Mouse (Mus musculus): ENCODE results near the gene Aph1a. TPM values are rescaled to one million over a fixed set of nuclear protein-coding genes. Genes with fewer than 3 reads are reported as not detected.
A peak's percentile ranks its signal among the peaks of the same experiment; 100 is the strongest.

Gene Aph1a
- polyA plus RNA-seq, 1 experiment: 177 TPM

GRCm38 (mm10) chr3:95860323-95860722 is 33.4 kb upstream of the Aph1a start:
- TF ChIP-seq CTCF (conservative IDR thresholded peaks at IDR 0.05; ENCODE audit: insufficient read depth, insufficient read length, low read depth, low read length) (0 out of 2 replicates have a peak, but pooled peaks have one; percentile 20), POLR2A (IDR thresholded peaks at IDR 0.05; ENCODE audit: low read depth, low read length) (no peak)
- Histone ChIP-seq H3K27me3 (replicated peaks; ENCODE audit: control insufficient read depth, insufficient read depth, low read length) (no peaks in the 10 kb centered on the region), H3K36me3 (ENCODE audit: control insufficient read depth, insufficient read depth, low read length) (no peaks in the 10 kb centered on the region; the same call in 1 of the 2 replicates), H3K27ac (ENCODE audit: insufficient read depth, low read depth, low read length) (no peak overlapping the region), H3K4me1 (ENCODE audit: control insufficient read depth, insufficient read depth, low read length) (peaks cover 5% of the 10 kb centered on the region; the same call in 1 of the 2 replicates), H3K4me3 (ENCODE audit: insufficient read depth, low read depth, low read length) (no peak overlapping the region)
- WGBS: 80% methylated on average over 3 of the region's 3 CpGs
- DNase-seq: no peak

GRCm38 (mm10) chr3:95861216-95861615 is 32.6 kb upstream of the Aph1a start:
- Histone ChIP-seq H3K4me1 (ENCODE audit: control insufficient read depth, insufficient read depth, low read length) (peaks cover 11% of the 10 kb centered on the region; the same call in 1 of the 2 replicates), H3K27ac (ENCODE audit: insufficient read depth, low read depth, low read length) (no peak overlapping the region), H3K4me3 (ENCODE audit: insufficient read depth, low read depth, low read length) (no peak overlapping the region), H3K27me3 (replicated peaks; ENCODE audit: control insufficient read depth, insufficient read depth, low read length) (no peaks in the 10 kb centered on the region), H3K36me3 (ENCODE audit: control insufficient read depth, insufficient read depth, low read length) (no peaks in the 10 kb centered on the region; the same call in 1 of the 2 replicates)
- DNase-seq: no peak
- WGBS: 62% methylated on average over 10 of the region's 10 CpGs
- TF ChIP-seq CTCF (conservative IDR thresholded peaks at IDR 0.05; ENCODE audit: insufficient read depth, insufficient read length, low read depth, low read length) (peak; percentile 47), POLR2A (IDR thresholded peaks at IDR 0.05; ENCODE audit: low read depth, low read length) (no peak)

GRCm38 (mm10) chr3:95861796-95862195 is 32.0 kb upstream of the Aph1a start:
- TF ChIP-seq CTCF (conservative IDR thresholded peaks at IDR 0.05; ENCODE audit: insufficient read depth, insufficient read length, low read depth, low read length) (peak; percentile 51), POLR2A (IDR thresholded peaks at IDR 0.05; ENCODE audit: low read depth, low read length) (no peak)
- peak; percentile 95 for DNase-seq
- Histone ChIP-seq H3K27ac (ENCODE audit: insufficient read depth, low read depth, low read length) (no peak overlapping the region), H3K27me3 (replicated peaks; ENCODE audit: control insufficient read depth, insufficient read depth, low read length) (no peaks in the 10 kb centered on the region), H3K4me1 (ENCODE audit: control insufficient read depth, insufficient read depth, low read length) (peaks cover 14% of the 10 kb centered on the region; the same call in 1 of the 2 replicates), H3K36me3 (ENCODE audit: control insufficient read depth, insufficient read depth, low read length) (no peaks in the 10 kb centered on the region; the same call in 1 of the 2 replicates), H3K4me3 (ENCODE audit: insufficient read depth, low read depth, low read length) (no peak overlapping the region)
- WGBS: 40% methylated on average over 2 of the region's 2 CpGs

GRCm38 (mm10) chr3:95863578-95863977 is 30.2 kb upstream of the Aph1a start:
- Histone ChIP-seq H3K4me1 (ENCODE audit: control insufficient read depth, insufficient read depth, low read length) (peaks cover 19% of the 10 kb centered on the region; the same call in 1 of the 2 replicates), H3K27me3 (replicated peaks; ENCODE audit: control insufficient read depth, insufficient read depth, low read length) (no peaks in the 10 kb centered on the region), H3K36me3 (ENCODE audit: control insufficient read depth, insufficient read depth, low read length) (no peaks in the 10 kb centered on the region; the same call in 1 of the 2 replicates), H3K4me3 (ENCODE audit: insufficient read depth, low read depth, low read length) (no peak overlapping the region), H3K27ac (ENCODE audit: insufficient read depth, low read depth, low read length) (no peak overlapping the region)
- no peak for DNase-seq
- no peak for TF ChIP-seq POLR2A (IDR thresholded peaks at IDR 0.05; ENCODE audit: low read depth, low read length)
- no peak for TF ChIP-seq CTCF (conservative IDR thresholded peaks at IDR 0.05; ENCODE audit: insufficient read depth, insufficient read length, low read depth, low read length)
- 65% methylated on average over 7 of the region's 7 CpGs for WGBS

- TF ChIP-seq CTCF (conservative IDR thresholded peaks at IDR 0.05; ENCODE audit: insufficient read depth, insufficient read length, low read depth, low read length) (no peak), POLR2A (IDR thresholded peaks at IDR 0.05; ENCODE audit: low read depth, low read length) (no peak)
- Histone ChIP-seq H3K4me3 (ENCODE audit: insufficient read depth, low read depth, low read length) (no peak overlapping the region), H3K27me3 (replicated peaks; ENCODE audit: control insufficient read depth, insufficient read depth, low read length) (no peaks in the 10 kb centered on the region), H3K27ac (ENCODE audit: insufficient read depth, low read depth, low read length) (peak overlapping the region; percentile 86), H3K4me1 (ENCODE audit: control insufficient read depth, insufficient read depth, low read length) (peaks cover 25% of the 10 kb centered on the region; the same call in 1 of the 2 replicates), H3K36me3 (ENCODE audit: control insufficient read depth, insufficient read depth, low read length) (no peaks in the 10 kb centered on the region; the same call in 1 of the 2 replicates)
- WGBS: 53% methylated on average over 5 of the region's 5 CpGs
- DNase-seq: peak; percentile 91
Observed at GRCm38 (mm10) chr3:95865050-95865449, 28.7 kb upstream of the Aph1a start.

- no peak for DNase-seq
- WGBS: 81% methylated on average over 20 of the region's 20 CpGs
- no peak for TF ChIP-seq POLR2A (IDR thresholded peaks at IDR 0.05; ENCODE audit: low read depth, low read length)
- TF ChIP-seq CTCF (conservative IDR thresholded peaks at IDR 0.05; ENCODE audit: insufficient read depth, insufficient read length, low read depth, low read length): no peak
- Histone ChIP-seq H3K4me1 (ENCODE audit: control insufficient read depth, insufficient read depth, low read length) (peaks cover 25% of the 10 kb centered on the region; the same call in 1 of the 2 replicates), H3K36me3 (ENCODE audit: control insufficient read depth, insufficient read depth, low read length) (no peaks in the 10 kb centered on the region; the same call in 1 of the 2 replicates), H3K27me3 (replicated peaks; ENCODE audit: control insufficient read depth, insufficient read depth, low read length) (no peaks in the 10 kb centered on the region), H3K4me3 (ENCODE audit: insufficient read depth, low read depth, low read length) (peak overlapping the region; percentile 10; the same call in 1 of the 2 replicates), H3K27ac (ENCODE audit: insufficient read depth, low read depth, low read length) (peak overlapping the region; percentile 86)
Observed at GRCm38 (mm10) chr3:95865571-95865970, 28.2 kb upstream of the Aph1a start.

- H3K27ac ChIP-seq (ENCODE audit: insufficient read depth, low read depth, low read length): peak overlapping the region; percentile 86
- no peaks in the 10 kb centered on the region; the same call in 1 of the 2 replicates for H3K36me3 ChIP-seq (ENCODE audit: control insufficient read depth, insufficient read depth, low read length)
- H3K4me3 ChIP-seq (ENCODE audit: insufficient read depth, low read depth, low read length): no peak overlapping the region
- WGBS: 55% methylated on average over 5 of the region's 5 CpGs
- DNase-seq: peak; percentile 86
- no peaks in the 10 kb centered on the region for H3K27me3 ChIP-seq (replicated peaks; ENCODE audit: control insufficient read depth, insufficient read depth, low read length)
- no peak for TF ChIP-seq CTCF (conservative IDR thresholded peaks at IDR 0.05; ENCODE audit: insufficient read depth, insufficient read length, low read depth, low read length)
- TF ChIP-seq POLR2A (IDR thresholded peaks at IDR 0.05; ENCODE audit: low read depth, low read length): no peak
- H3K4me1 ChIP-seq (ENCODE audit: control insufficient read depth, insufficient read depth, low read length): peaks cover 25% of the 10 kb centered on the region; the same call in 1 of the 2 replicates
Observed at GRCm38 (mm10) chr3:95866071-95866470, 27.7 kb upstream of the Aph1a start.

Data from kidney, adult 2 months (tissue).